Mouse (Mus musculus) adrenal gland, adult 8-10 months (tissue): ENCODE measurements around the gene Cyp2s1. TPM values are rescaled to one million over a fixed set of nuclear protein-coding genes. Genes with fewer than 3 reads are reported as not detected.
A peak's percentile ranks its signal among the peaks of the same experiment; 100 is the strongest.
"Not testable (repeated sequence)": the region's sequence is repeated elsewhere in the genome, so short reads cannot be mapped to it uniquely, and the experiment has no call there.

ENCODE experiments used
- DNase-seq: peaks from one replicate; pipeline ENCODE4 v3.0.0; 2022
- total RNA-seq, 4 experiments: library from RNA; stranded (reverse); gene quantifications; 2 replicates each; pipeline ENCODE4 v1.2.4; 2022

Cyp2s1 gene
- total RNA-seq, 4 experiments from 2014 or later, result 2.3 to 4.2 (median 3.2) TPM

- DNase-seq, result no peak
Observed at GRCm38 (mm10) chr7:25811716-25812115, 5.0 kb downstream of the Cyp2s1 start.

DNA sequence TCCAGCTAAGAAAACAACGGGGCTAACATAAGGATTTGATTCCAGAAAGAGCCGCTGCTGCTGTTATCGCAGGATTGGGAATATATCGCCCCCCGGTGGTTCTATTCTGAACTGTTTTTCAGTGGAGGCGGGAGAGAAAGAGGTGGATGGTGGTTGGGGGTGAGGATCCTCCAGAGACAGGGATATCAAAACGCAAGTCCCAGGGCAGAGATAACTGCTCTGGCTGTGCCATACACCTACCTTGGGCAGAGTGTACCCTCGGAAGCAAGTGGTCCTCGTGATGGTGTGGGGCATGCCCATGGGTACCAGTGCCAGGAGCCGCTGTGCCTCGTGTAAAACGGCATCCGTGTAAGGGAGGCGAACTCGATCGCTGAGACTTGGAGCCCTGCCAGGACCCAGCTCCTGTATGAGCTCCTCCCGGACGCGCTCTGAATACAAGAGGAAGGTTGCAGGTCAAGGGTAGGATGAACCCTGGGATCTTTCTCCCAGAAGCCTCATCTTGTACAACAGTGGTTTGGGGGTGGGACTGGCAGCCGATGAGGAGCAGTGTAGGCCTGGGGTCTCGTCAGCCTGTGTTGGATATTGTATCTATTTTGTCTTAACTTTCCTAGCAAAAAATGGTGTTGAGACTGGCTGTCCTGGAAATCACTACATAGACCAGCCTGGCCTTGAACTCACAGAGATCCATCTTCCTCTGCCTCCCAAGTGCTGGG, 10.9 kb downstream of the Cyp2s1 start:
- DNase-seq, result peak; percentile 41

GRCm38 (mm10) chr7:25804792-25805191, 11.9 kb downstream of the Cyp2s1 start:
- DNase-seq, result no peak

- no peak for DNase-seq
Observed at GRCm38 (mm10) chr7:25803460-25803859, 13.3 kb downstream of the Cyp2s1 start.

- DNase-seq, result no peak
Observed at GRCm38 (mm10) chr7:25802241-25803125, 14.2 kb downstream of the Cyp2s1 start.

GRCm38 (mm10) chr7:25801031-25801430, 15.7 kb downstream of the Cyp2s1 start:
- no peak for DNase-seq

- no peak for DNase-seq
Observed at GRCm38 (mm10) chr7:25799369-25799768, 17.3 kb downstream of the Cyp2s1 start.

DNA sequence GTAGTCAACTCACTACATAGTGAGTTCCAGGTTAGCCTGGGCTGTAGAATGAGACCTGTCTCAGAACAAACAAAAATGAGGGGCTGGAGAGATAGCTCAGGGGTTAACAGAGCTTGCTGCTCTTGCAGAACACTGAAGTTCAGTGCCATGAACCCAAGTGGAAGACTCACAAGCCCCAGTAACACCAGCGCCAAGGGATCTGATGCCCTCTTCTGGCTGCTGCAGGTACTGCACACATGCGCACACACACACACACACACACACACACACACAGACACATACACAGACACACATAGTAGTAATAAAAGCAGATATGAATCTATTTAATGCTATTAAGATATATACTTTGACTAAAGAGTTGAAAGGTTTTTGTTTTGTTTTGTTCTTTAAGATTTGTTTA, 18.2 kb downstream of the Cyp2s1 start:
- no peak for DNase-seq

GRCm38 (mm10) chr7:25794775-25795174, 21.9 kb downstream of the Cyp2s1 start:
- DNase-seq, result no peak

- no peak for DNase-seq
Observed at GRCm38 (mm10) chr7:25793679-25794078, 23.0 kb downstream of the Cyp2s1 start.

- DNase-seq, result not testable (repeated sequence)
Observed at GRCm38 (mm10) chr7:25792966-25793365, 23.7 kb downstream of the Cyp2s1 start.

DNA sequence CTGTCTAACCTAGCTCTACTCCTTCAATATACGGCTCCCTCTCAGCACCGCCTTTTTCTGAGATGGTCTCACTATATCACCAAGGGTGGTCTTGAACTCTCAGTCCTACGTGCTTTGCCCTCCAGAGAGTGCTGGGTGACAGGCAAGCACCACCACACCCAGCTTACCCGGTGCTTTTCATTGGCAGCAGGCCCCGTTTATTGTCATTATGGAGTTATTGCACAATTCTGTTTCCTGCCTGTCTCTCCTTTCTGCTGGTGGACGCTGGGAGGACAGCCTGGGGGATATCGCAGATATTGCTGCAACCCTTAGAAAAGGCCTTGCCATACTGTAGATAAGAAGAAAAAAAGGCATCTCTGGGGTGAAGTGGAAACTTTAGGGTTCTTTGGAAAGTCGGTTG, 26.1 kb downstream of the Cyp2s1 start:
- DNase-seq, result no peak

DNA sequence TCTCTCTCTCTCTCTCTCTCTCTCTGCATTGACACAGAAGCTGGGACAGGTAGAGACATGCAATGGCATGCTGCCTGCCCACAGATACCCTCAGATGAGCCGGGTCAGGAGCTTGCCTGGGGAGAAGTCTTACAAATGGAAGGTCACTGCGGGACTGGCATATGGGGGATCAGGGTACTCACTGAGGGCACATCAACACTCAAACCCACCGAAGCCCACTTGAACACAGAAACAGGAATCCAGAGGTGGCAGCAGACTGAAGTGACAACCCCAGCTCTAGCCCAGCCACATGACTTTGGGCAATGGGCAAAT, 27.6 kb downstream of the Cyp2s1 start:
- DNase-seq, result no peak

GRCm38 (mm10) chr7:25788220-25789128, 28.2 kb downstream of the Cyp2s1 start, which contains the start of gene Axl:
TSS of gene Axl (minus strand) at chr7:25788705.
- no peak for DNase-seq

DNA sequence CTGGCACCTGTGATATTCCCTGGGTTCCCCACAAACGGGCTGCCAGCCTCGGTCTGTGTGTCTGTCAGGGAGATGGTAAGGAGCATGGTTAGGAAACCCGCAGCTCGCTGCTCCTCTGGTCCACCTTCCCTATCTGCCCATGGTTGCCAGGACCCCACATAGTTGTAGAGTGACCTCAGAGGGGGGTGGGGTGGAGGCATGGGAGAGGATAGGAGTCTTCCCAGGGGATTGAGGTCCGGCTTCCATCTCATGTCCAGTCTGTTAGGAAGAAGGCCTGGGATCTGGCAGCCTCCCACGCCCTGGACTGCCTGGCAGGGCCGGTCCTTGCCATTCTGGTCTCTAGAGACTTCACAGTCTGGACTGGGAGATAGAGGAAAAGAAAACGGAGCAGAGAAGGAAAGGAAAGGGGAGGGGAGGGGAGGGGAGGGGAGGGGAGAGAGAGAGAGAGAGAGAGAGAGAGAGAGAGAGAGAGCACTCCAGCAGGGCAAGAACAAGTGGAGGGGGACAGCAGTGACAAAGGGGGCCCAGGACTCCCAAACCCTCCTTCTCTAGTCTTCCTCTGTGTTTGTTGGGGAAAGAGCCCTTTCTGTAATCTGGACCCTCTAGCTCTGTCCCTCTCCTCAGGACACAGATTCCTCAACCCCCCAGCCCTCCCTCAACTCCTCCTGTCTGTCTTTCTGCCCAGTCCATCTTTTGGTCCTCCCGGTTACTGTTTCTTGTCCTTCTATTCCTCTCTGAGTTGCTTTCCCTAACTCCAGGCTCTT, 29.1 kb downstream of the Cyp2s1 start:
- DNase-seq, result no peak

DNA sequence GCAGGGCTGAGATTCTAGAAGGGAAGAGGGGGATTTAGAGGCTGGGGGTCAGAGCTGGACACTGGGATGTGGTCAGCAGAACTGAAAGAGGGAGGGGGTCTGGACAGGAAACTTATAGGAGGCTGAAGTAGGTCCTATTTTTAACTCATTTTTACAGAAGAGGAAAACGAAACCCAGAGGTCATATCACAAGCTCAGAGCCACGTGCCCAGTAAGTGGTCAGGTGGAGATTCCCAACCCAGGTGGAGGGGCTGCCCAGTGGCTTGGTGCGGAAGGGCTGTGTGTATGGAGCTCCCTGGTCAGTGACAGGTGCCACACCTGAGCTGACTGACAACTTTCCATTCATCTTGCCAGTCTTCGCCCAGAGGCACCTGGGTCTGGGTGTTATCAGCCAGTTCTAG, 29.7 kb downstream of the Cyp2s1 start:
- DNase-seq, result no peak

DNA sequence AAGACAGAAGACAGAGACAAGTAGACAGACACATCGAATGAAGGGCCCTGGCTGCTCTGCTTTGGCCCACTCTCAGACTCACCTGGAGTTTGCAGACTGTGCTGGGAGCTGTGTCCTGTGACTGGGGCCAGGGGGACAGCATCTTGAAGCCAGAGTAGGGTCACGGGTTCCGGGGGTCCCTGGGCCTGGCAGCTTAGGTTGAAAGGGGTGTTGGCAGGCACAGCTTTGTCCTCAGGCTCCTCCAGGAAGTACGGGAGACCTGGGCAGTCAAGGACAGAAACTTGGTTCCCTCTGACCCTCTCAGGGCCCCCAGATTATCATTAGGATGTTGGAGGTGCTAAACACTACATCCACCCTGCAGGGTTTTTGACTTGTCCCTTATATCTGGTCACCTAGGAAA, 31.0 kb downstream of the Cyp2s1 start:
- DNase-seq, result no peak

GRCm38 (mm10) chr7:25784808-25785207, 31.9 kb downstream of the Cyp2s1 start:
- no peak for DNase-seq

DNA sequence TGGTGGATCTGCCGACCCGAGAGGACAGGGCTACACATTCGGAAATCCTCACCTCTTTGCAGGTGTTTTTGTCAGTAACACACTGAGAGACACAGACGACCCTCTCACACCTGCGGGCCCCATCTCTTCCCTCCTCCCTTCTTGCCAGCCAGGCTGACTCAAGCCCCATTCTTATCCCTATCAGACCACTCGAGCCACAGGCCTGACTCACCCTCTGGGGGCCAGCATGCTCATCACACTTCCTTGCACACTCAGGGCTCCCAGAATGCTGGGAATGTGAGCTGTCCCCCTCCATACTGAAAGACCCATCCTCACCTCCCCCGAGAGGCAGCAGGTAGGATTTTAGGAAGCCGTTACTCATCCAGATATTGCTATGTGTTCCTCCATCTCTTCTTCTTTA, 33.0 kb downstream of the Cyp2s1 start:
- DNase-seq, result no peak

DNA sequence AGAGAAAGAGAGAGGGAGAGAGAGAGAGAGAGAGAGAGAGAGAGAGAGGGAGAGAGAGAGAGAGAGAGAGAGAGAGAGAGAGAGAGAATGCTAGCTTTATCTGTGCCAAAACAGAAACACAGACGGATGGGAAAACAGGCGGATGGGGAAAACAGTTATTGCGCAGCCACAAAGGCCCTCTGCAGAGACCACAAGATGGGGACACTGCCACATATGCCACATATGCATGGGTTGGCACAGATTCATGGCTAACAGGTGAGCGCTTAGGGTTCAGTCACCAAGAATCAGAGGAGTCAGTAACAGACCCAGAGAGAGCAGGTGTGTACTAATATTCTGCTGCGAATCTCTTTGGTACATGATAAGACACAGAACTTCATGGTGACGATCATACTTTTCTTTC, 34.0 kb downstream of the Cyp2s1 start:
- DNase-seq, result no peak

DNA sequence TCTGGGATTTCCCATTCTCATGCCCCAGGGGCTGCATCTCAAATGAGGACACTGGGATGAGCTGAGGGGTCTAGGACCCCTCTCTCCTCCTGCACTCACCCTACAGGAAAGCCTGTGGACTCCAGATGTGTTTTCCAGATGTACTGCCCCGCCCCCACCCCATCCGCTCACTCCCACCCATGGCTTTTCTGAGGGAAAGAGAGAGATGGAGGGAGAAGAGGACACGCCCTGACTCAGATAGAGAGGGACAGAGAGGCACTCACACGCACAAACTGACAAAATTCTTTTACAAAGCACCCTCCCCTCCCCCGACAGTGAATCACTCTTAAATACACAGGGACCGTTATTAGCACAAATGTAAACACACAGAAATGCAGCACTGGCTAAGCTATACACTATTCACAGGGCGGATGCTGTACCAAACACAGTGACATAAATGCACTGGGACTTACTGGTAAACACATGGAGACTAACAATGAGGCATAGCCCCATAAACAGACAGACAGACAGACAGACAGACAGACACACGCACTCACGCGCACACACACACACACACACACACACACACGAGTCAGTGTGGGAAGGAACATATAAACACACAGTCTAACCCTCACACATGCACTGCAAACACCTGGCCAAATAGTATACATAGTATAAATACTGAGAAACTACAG, 34.6 kb downstream of the Cyp2s1 start:
- no peak for DNase-seq
